In the genomic region with DNA sequence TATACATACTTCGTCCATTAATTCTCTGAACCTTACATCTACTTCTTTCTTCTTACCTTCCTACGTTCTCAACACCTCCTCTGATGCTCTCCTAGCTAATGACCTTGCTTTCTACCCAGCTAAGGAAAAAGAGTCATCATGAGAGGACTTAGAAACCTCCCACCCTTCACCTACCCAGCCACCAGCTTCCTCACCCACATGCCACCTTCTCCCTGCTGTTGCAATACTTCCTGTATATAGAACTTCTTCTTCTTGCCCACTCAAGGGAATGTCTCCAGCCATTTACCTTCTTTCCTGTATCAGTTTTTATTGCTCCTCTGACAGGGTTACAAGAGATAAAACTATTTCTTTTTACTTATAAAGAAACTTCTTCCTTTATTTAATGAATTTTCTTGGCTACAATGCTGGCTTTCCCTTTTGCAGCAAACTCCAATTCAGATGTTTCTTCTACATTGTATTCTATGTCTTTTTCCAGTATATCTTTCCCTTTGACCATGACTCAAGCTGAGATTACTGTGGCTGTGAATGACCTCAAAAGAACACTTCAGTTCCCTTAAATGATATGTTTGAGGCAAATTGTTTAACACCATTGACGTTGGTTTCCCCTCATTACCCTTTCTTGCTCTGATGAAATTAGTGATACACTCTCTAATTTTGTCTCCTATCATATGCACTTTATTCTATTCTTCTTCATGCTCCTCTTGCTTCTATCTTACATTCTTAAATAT, we compare ENCODE assay signal across 26 mouse cellular contexts.
DNase-seq lines count a peak whose midpoint lies in the region; ATAC-seq and TF ChIP-seq lines count a peak whose summit lies in the region.
"Had no signal": no experiment of that assay in that cellular context is flagged by ENCODE, and none has a peak within 500 bp of the region (broad histone marks: within the 10 kb centered on the region; RNA-seq: fewer than 3 reads in every experiment).

No protein-coding gene starts in this region.

- dilution Hi-C loops in CH12.LX (cut with MboI; ENCODE audit: extremely low pct_ligation_motif_present, extremely low pct_unique_long_range_greater_than_20kb, low sequenced_read_pairs), result no loop called here

- no peaks in the 10 kb centered on the region for H3K27me3 ChIP-seq in CH12.LX (replicated peaks)
- H3K27me3 ChIP-seq in hindbrain, postnatal 0 days (ENCODE audit: insufficient read depth, low read length), result no peaks in the 10 kb centered on the region
- H3K27me3 ChIP-seq: embryonic facial prominence, embryonic 12.5 days; embryonic facial prominence, embryonic 15.5 days; heart, embryonic 13.5 days; Patski had no signal

- TF ChIP-seq CTCF in left cerebral cortex, adult 2 months (IDR thresholded peaks at IDR 0.05), result no peak
- no peak for TF ChIP-seq CTCF in CH12.LX (conservative IDR thresholded peaks at IDR 0.05 in 1 of 2, IDR thresholded peaks at IDR 0.05 in 1 of 2; ENCODE audit: low read depth in 2 of 2, low read length in 2 of 2)
- TF ChIP-seq CTCF in hindbrain, postnatal 0 days (IDR thresholded peaks at IDR 0.05; ENCODE audit: low read depth), result no peak

- no peaks in the 10 kb centered on the region for H3K79me2 ChIP-seq in CH12.LX (replicated peaks; ENCODE audit: control insufficient read depth, extremely low read depth, insufficient read depth, poor library complexity, severe bottlenecking)

- in situ Hi-C loops in CH12.LX (cut with MboI; ENCODE audit: low pct_ligation_motif_present, low pct_unique_long_range_greater_than_20kb, low sequenced_read_pairs), result no loop called here

- peak overlapping the region; percentile 72 for H3K27ac ChIP-seq in left cerebral cortex, adult 2 months
- H3K27ac ChIP-seq in CH12.LX (ENCODE audit: insufficient read depth, low read depth), result no peak overlapping the region
- no peak overlapping the region for H3K27ac ChIP-seq in hindbrain, postnatal 0 days
- H3K27ac ChIP-seq: embryonic facial prominence, embryonic 12.5 days; embryonic facial prominence, embryonic 15.5 days; heart, adult 2 months; heart, embryonic 10.5 days; heart, embryonic 13.5 days; hindbrain, embryonic 14.5 days had no signal

- peak; percentile 80 for ATAC-seq in frontal cortex, adult (ENCODE audit: low TSS enrichment)
- ATAC-seq in hindbrain, postnatal 0 days, result no peak
- ATAC-seq: forebrain, embryonic 14.5 days; forebrain, postnatal 0 days; Patski had no signal

- TF ChIP-seq RAD21 in CH12.LX (IDR thresholded peaks at IDR 0.05; ENCODE audit: low read depth, low read length), result no peak

- TF ChIP-seq POLR2A in CH12.LX (IDR thresholded peaks at IDR 0.05; ENCODE audit: low read depth, low read length), result no peak

- H3K9me3 ChIP-seq in CH12.LX (replicated peaks; ENCODE audit: low read length), result no peaks in the 10 kb centered on the region
- no peaks in the 10 kb centered on the region for H3K9me3 ChIP-seq in hindbrain, postnatal 0 days (ENCODE audit: low read length)
- H3K9me3 ChIP-seq: embryonic facial prominence, embryonic 12.5 days; embryonic facial prominence, embryonic 15.5 days; G1E; heart, embryonic 10.5 days; heart, embryonic 13.5 days had no signal

- no peak overlapping the region for H3K4me2 ChIP-seq in CH12.LX (ENCODE audit: insufficient read depth, low read depth, poor library complexity, severe bottlenecking)
- no peak overlapping the region for H3K4me2 ChIP-seq in hindbrain, postnatal 0 days (ENCODE audit: low read depth, low read length)
- H3K4me2 ChIP-seq: embryonic facial prominence, embryonic 12.5 days; embryonic facial prominence, embryonic 15.5 days; heart, embryonic 13.5 days; hindbrain, embryonic 14.5 days had no signal

- no peak overlapping the region for H3K9ac ChIP-seq in CH12.LX (ENCODE audit: insufficient read depth, low read depth)
- no peak overlapping the region for H3K9ac ChIP-seq in hindbrain, postnatal 0 days (replicated peaks; ENCODE audit: low read length)
- H3K9ac ChIP-seq: embryonic facial prominence, embryonic 12.5 days; embryonic facial prominence, embryonic 15.5 days; forebrain, postnatal 0 days; heart, embryonic 13.5 days; hindbrain, embryonic 14.5 days had no signal

- peaks cover 6 to 49% of the 10 kb centered on the region in 2 experiments; a peak in 2 of 4 replicates for H3K4me1 ChIP-seq in CH12.LX (ENCODE audit: control insufficient read depth in 1 of 2, insufficient read depth in 2 of 2)
- H3K4me1 ChIP-seq in hindbrain, postnatal 0 days (ENCODE audit: insufficient read depth, low read length), result no peaks in the 10 kb centered on the region
- H3K4me1 ChIP-seq: embryonic facial prominence, embryonic 12.5 days; embryonic facial prominence, embryonic 15.5 days; heart, embryonic 10.5 days; heart, embryonic 13.5 days had no signal

- no peak for DNase-seq in frontal cortex, postnatal 10 days (ENCODE audit: low spot score in 2 of 2)
- no peak for DNase-seq in left cerebral cortex, adult 2 months (ENCODE audit: extremely low spot score in 1 of 2, low spot score in 2 of 2)
- no peak for DNase-seq in left cerebral cortex, postnatal 14 days (ENCODE audit: low spot score in 2 of 2)
- DNase-seq in CH12.LX (ENCODE audit: extremely low read depth), result peak; percentile 48
- DNase-seq in hindbrain, postnatal 0 days (ENCODE audit: low spot score), result no peak
- DNase-seq: adrenal gland, postnatal 10 days; adrenal gland, postnatal 36 days; cerebellum, adult 11 months; cerebellum, adult 2 months; cerebellum, adult 9-11 months; cerebellum, postnatal 25 days; forebrain, postnatal 0 days; gastrocnemius, postnatal 10 days; gastrocnemius, postnatal 36 days; heart, adult 2 months; heart, postnatal 14 days; heart, postnatal 4 days had no signal

- WGBS in hindbrain, postnatal 0 days, result 81% methylated on average over 3 of the region's 3 CpGs

- peak; percentile 75 for TF ChIP-seq EP300 in CH12.LX (IDR thresholded peaks at IDR 0.05; ENCODE audit: low read length)

- H3K36me3 ChIP-seq in CH12.LX (replicated peaks in 1 of 2; ENCODE audit: control insufficient read depth in 1 of 2, insufficient read depth in 1 of 2, low read length in 1 of 2), result no peaks in the 10 kb centered on the region
- no peaks in the 10 kb centered on the region for H3K36me3 ChIP-seq in hindbrain, postnatal 0 days (ENCODE audit: insufficient read depth, low read length)
- H3K36me3 ChIP-seq: embryonic facial prominence, embryonic 12.5 days; embryonic facial prominence, embryonic 15.5 days; G1E; heart, embryonic 10.5 days; heart, embryonic 13.5 days had no signal

- intact Hi-C loops in left cerebral cortex, adult 2 months (cut with DNase I), result no loop called here
- intact Hi-C loops in left cerebral cortex, postnatal 14 days (cut with DNase I), result no loop called here

- no peak overlapping the region for H3K4me3 ChIP-seq in left cerebral cortex, adult 2 months
- H3K4me3 ChIP-seq in CH12.LX (replicated peaks in 1 of 3; ENCODE audit: low read depth in 2 of 3, low read length in 2 of 3, poor library complexity in 1 of 3), result no peak overlapping the region
- H3K4me3 ChIP-seq in hindbrain, postnatal 0 days (ENCODE audit: low read length), result no peak overlapping the region
- H3K4me3 ChIP-seq: embryonic facial prominence, embryonic 12.5 days; embryonic facial prominence, embryonic 15.5 days; heart, adult 2 months; heart, embryonic 10.5 days; heart, embryonic 13.5 days had no signal

TF ChIP-seq in CH12.LX, 34 proteins besides CTCF, POLR2A, EP300 and RAD21:
- TF ChIP-seq IRF4 (IDR thresholded peaks at IDR 0.05; ENCODE audit: low read depth, low read length), result peak; percentile 79
- TF ChIP-seq RCOR1 (conservative IDR thresholded peaks at IDR 0.05; ENCODE audit: low read depth, low read length), result no peak
- no peak for TF ChIP-seq JUN (IDR thresholded peaks at IDR 0.05; ENCODE audit: insufficient read depth, low read depth, low read length)
- TF ChIP-seq JUND (conservative IDR thresholded peaks at IDR 0.05; ENCODE audit: low read depth, low read length), result 0 out of 2 replicates have a peak, but pooled peaks have one; percentile 26
- no peak for TF ChIP-seq MYC (IDR thresholded peaks at IDR 0.05; ENCODE audit: low read depth, low read length)
- no peak for TF ChIP-seq USF2 (conservative IDR thresholded peaks at IDR 0.05; ENCODE audit: low read depth, low read length)
- TF ChIP-seq ETS1 (conservative IDR thresholded peaks at IDR 0.05; ENCODE audit: low read depth, low read length), result 0 out of 2 replicates have a peak, but pooled peaks have one; percentile 17
